Mouse (Mus musculus): ENCODE data around the gene Olfr549.

Gene Olfr549

DNA sequence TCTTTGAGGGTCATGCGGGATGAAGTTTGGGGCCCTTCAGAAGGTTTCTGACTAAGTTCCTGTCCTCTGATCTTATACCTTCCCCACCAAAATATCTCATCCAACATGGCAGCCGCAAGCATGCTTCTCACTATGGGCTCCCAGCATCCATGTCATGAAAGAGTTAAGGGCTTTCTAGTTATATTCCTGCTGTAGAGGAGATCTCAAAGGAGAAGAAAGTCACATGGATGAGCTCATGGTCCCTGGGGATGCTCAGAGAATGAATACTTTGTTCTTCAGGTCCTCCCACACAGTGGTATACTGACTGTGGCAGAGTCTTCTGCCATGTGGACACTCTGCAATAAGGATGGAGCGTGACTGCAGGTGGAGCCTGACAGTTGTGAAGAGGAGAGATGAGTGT is at the start of gene Olfr549:
Gene Olfr549, plus strand, starts transcription at position 301 of the 400 bp plus-strand sequence.
- no peak for DNase-seq

DNA sequence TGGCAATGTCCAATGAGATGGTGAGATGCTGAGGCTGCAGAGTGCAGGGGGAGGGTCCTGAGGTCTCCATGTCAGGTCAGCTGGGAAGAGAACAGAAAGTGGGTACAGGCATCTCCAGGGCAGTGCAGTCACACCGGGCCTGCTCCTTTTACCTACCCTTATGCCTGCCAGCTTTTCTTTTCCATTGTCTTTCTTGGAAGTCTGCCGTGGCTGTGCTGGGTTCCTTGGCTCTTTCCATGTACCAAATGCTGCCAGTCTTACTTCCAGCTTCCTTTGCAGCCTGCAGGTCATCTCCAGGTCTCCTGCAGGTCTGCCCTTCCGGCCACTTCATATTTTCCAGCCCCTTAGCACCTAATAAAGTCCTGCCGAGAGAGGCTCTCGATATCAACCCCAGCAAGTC is 47.7 kb upstream of the Olfr549 start:
- no peak for DNase-seq

DNA sequence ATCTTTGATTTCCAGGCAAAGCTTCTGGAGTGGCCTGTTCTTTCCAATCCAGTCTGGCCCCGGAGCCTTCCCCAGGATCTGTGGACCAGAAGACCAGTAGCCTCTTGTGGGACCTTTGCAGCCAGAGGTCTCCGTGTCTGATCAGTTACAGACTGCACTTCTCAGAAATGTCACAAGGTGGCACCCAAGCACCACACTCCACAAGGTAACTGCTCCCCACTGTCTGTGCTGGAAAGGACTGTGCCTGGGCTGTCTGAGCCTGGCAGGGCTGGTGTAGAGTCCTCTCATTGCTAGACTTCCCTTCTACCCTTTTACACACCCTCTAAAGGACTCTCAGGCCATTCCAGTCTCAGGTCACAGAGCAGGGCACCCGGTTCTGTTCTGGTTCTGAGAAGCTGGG is 42.8 kb upstream of the Olfr549 start:
- DNase-seq: peak; percentile 75

DNA sequence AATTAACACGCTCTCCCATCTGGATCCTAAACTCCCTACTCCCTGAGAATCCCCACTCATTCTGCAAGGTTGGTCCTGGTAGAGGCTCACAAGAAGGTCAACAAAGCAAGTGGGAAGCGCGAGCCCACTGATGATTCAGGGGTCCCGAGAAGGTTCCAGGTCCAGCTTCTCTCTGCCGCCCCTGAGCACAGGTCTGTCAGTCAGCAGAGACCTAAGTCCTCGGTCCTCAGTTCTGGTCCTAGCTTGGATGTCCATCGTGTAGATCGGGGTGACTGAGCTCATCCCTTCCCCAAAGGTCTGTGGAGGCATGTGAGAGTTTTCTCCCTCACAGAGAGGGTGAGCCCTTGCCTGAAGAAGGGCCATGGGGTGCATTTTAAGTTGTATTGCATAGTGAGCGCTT is 41.6 kb upstream of the Olfr549 start:
- no peak for DNase-seq

DNA sequence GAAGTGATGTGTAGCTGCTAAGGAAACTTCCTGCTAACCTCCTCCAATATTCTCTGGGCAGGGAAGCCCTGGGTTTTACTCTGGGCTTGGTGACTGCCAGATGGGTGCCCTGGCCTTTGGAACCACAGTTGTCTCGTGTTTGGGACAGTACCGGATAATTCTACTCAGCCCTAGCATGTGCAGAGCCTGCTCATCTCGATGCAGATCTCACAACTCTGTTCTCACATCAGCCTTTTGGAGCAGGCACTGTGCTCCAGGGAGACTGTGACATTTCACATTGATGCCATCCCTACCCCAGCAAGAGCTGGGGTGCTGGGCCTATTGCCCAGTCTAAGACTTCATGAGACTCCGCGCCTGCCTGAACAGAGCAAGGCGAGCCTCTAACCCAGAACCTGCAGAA is 41.0 kb upstream of the Olfr549 start:
- DNase-seq: no peak

DNA sequence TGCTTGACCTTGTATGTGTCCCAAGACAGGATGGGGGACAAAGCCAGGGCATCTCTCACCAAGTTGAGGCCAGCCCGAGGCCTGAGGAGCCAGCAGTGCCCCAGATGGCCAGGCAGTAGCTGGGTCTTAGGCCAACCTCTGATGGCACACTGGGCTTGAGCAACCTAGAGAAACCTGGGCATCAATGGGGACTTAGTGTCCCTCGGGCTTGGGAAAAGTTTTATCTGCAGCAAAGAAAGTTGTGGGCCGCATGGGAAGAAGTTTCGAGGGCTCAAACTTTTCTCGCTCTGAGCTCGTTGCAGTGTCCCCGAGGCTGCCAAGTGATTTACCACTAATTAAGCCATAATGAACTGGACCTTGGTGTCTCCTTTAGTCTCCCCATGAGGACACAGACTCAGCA is 39.9 kb upstream of the Olfr549 start:
- no peak for DNase-seq

DNA sequence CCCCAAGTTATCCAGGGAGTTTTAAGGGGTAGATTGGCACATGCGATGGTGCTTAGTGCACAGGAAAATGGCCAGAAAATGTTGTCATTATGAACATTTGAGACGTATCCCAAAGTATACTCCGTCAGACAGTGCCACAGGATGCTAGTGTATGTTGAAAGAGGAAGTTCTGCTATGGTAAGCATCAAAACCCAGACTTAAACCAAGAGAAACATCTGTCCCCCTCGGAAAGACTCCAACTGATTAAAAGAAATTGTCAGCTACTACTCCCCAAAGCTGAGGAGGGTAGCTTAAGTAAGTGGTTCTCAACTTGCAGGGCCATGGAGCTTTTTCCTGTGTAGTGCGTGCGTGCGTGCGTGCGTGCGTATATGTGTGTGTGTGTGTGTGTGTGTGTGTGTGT is 37.7 kb upstream of the Olfr549 start:
- DNase-seq: no peak

DNA sequence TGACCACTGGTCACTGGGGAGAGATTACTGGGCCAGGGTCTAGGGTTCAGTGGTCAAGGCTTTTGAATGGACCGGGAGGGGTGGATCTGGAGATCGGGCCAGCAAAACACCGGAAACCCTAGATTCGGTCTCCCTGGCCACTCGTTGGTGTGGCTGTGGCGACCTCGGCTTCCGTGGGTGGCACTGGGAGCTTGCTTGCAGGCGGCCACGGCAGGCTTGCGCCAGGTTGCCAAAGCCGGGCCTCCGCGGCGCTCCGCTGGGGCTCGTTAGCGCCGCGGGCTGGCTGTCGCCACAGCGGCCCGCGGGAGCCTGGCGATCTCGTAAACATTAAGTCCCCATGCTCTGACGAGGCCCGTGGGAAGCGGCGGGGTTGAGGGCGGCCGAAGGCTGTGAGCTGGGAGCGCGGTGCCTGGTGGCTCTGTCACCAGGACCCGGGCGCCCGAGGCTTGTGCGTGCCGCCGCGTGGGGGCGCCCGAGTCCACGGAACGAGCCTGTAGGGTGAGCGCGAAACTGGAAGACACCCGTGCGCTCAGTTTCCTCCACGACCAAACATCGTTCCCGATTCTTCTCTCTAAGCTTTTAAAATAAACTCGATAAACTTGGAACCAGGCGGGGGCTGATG is 36.7 kb upstream of the Olfr549 start:
- DNase-seq: peak; percentile 91

DNA sequence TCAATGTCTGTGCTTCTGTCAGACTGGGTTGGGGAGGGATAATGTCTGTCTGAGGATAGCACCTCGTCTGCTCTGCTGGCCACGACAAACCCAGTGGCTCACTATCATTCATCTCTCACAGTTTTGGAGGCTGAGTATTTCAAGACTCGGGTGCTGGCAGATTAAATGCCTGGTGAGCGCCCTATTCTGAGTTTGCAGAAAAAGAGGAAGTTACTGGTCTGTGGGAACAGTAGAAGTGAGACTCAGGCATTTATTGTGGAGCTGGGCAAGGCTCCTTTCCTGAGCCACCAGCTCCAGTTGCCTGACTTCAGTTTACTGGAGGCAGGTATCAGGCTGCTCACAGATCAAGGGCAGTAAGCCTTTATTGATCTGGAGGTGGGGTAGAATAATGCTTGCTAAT is 35.5 kb upstream of the Olfr549 start:
- DNase-seq: no peak

DNA sequence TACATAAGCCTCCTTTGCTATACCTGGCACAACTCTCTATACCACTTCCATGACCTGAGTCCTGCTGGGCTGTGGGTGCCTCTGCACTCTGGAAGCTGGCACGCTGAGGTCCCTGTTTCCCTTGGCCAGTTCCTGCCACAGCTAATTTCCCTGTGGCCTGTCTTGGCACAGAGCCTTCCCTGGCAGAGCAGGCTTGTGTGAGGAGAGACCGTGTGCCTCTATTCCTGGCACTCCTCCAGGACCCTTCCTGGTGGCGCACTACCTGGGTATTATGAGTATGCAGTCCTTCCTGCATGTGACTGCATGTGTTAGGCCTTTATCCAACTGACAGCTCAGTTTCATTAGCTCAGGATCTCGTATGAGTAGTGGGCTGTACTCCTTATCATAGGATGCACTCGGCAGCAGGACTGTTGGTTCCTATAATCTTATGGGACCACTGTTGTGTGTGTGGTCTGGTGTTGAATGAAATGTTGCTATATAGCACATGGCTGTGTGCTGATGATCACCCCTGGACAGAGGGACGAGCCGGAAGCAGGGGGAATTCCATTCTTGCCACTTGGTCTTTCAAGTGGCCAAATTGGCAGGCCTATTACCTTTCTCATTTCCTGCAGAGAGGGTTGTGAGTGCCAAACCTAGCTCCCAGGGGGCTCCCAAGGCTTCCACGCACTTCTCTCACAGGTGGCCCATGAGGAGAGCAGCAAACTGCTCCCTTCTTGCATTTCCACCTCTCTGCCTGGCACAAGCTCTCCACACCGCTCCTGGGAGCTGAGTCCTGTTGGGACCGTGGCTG is 33.2 kb upstream of the Olfr549 start:
- peak; percentile 2 for DNase-seq

DNA sequence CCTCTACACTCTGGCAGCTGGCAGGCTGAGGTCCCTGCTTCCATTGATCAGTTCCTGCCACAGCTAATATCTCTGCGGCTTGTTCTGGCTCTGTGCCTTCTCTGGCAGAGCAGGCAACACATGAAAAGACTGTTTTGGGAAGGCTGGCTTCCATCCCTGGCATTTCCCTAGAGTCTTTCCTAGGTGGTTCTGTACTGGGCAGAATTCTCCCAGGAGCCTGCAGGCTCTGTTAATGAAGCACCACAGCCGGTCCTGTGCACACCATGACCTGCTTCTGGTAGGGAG is 32.7 kb upstream of the Olfr549 start:
- DNase-seq: no peak

DNA sequence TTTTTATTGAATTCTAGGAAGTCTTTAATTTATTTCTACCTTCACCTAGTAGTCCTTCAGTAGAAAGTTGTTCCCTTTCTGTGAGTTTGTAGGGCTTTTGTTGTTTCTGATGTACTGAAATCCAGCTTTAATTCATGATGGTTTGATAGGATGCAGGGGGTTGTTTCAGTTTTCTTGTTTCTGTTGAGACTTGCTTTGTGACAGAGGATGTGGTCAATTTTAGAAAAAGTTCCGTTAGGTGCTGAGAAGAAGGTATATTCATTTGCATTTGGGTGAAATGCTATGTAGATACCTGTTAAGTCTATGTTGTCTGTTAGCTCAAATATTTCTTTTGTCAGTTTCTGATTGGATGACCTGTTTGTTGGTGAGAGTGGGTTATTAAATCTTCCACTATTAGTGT is 20.6 kb upstream of the Olfr549 start:
- no peak for DNase-seq

DNA sequence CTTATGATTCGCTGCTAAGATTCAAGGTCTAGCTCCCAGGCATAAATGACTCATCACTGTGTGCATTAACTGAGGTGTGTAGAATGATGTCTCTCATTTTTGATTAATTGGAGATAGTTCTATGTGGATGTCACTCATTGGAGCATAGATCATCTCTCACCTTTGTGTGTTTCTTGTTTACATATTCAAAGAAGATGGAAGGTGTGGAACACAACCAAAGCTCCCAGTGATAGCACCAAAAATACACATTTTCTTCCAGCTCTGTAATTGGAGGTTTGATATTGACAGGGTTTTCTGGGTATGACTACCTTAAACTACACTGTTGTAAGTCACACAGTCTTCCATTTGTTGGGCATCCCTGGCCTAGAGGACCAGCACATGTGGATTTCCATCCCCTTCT is 15.2 kb upstream of the Olfr549 start, which contains the start of gene Olfr547:
Gene Olfr547, plus strand, starts transcription at position 301 of the 400 bp plus-strand sequence.
- DNase-seq: no peak

DNA sequence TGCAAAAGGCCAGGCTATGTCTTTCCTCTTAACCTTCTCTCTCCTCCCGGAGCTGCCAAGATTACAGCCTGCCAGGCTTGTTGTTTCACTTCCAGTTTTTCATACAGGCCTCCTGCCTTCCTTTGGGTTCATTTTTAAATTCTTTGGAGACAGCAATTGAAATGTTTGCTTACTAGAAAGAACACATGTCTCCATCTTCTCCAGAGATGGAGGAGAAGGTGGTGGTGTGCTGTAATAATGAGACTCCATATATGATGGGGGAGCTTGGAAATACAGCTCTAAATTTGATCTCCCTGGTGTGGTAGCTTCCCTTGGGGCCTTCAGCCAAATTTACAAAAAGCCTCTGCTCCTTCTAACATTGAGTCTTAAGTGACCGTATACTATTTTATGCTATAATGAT is 9.1 kb upstream of the Olfr549 start, which contains the start of gene Olfr548-ps1:
Gene Olfr548-ps1, plus strand, starts transcription at position 301 of the 400 bp plus-strand sequence.
- no peak for DNase-seq

DNA sequence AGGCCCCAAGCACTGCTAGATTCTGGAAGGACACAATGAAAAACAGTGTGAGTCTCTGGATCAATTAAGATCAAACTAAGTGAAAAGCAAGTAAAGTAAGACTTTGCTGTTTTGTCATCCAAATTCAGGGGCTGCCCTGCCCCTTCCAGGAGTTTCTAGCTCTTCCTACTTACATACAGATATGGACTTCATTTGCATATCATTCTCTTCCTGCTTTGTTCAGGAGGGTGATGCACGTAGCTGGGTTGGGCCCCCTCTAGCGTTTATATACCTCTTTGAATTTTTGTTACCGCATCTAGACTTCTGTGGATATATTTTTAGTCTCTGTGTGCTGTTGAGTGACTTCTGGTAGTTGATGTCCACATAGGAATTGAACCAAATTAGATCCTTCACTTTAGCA is 8.4 kb upstream of the Olfr549 start:
- DNase-seq: no peak

DNA sequence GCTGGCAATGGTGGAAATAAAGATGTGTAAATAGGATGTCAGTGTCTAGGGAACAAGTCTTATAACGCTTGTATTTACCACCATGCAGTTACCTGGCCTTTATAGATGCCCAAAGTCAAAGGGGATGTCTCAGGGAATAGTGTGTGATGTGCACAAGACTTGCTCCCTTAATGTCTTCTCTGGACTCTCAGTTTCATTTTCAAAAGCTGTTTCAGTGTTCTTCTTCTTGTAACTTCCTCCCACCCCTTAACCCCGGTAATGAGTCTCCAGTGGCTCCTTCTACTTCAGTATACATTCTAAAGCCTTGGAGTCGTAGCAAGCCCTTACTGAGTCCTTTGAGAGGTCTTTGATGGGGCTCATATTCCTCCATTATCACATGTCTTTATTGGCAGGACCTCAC is 3.6 kb downstream of the Olfr549 start:
- no peak for DNase-seq

DNA sequence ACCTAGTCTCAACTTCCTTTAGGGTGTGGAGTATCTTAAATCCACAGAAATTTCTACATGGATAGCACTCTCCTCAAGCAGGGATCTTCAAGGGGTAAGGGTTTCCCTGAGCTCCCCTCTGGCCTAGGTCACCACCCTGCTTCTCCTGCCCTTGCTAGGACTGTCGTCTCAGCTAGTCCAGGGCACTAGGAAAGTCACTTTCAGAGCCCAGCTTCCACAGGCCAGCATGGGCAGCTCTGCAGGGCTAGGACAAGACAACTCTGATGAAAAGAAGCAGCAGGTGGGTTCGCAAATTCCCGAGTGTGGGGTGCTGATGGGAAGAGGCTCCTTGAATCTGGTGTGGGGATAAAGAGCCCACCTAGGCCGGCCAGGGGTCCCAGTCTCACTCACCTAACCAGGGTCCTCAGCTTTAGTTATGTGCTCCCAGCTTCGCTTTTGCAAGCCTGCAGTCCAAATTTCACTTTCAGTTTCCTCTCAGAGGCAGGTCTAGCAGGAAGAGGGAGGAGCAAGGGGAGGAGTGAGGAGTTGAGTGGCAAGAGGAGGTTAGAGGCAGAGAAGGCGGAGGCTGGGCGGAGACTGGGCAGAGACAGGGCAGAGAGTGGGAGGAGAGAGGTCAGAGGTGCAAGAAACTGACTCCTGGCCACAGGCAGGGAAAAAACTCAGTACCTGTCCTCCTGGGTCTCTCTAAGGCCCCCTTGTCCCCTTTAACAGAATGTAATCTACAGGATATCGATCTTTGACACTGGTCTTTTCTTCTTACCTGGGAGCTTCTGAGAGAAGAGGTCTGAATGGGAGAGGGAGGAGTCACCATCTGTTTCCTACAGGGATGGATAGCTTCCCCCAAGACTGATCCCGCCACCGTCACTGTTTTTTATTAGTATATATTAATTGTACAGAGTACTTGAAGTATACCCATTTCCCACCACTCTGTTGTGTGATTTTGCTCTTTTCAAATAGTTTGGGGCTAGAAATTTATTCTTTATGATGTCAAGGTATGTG is 15.6 kb downstream of the Olfr549 start, which contains the start of gene Trim21:
Gene Trim21, minus strand, starts transcription at position 488 of the 999 bp plus-strand sequence.
- peak; percentile 87 for DNase-seq

DNA sequence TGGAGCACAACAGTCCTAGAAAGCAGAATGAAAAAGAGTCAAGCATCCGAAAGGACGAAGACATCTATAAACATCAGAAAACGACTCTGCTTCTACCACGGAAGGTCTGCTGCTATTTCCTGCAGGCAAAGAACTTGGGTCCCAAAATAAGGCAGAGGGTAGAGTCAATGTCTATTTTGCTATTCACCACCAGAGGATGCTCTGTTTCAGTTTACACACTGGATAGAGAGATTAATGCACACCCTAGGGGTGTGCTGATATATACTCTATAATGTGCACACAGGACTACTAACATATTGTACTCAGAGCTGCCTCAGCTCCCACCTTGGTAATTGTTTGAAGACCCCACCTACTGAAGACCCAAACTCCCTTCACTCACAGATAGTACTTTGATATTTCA is 16.5 kb downstream of the Olfr549 start:
- no peak for DNase-seq

DNA sequence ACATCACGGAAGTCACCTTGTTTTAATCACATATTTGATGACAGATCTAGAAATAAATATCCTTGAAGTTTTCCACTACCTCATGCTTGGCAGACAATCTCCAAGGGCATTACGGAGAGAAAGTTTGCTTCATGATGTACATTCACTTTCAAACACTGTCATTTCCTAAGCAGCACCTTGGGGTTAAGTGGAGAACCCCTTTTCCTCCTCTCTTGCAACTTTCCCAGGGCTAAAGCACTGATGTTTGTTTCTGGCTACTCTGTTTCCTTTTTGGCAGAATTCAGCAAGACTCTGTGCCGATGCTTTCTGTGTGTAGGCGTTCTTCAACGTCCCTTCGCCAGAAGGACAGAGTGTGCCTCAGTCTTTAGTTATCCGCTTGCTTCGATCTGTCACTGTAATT is 21.5 kb downstream of the Olfr549 start, which contains the start of gene Olfr550:
Gene Olfr550, plus strand, starts transcription at position 301 of the 400 bp plus-strand sequence.
- no peak for DNase-seq

DNA sequence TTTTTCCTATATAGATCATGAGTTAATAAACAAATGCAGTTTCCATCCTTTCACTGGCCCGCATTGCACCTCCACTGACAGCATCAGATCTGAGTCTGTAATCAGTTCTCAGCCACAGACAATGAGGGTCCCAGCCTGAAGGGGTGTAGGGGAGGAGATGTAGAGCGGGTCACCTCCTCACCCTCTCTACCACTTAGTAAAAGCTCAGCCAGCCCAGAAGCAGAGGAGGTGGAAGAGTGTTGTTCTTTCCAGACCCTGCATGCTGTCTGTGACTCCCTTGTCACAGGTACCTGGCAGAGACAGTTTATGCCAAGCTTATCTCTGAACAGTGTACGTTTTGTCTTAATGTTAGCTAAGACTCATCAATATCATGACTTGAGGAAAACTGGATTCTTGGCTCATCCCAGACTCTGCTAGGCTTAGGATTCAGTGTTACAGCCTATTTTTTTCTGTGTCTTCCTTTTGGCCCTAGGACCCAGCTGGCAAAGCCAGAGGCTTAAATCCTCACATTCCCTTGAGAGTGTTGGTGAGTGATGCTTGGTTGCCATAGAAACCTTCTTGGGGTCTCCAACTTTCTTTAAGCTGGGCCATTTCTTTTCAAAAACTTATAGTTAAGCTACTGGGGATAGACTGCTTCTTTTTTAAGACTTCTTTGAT is 23.6 kb downstream of the Olfr549 start:
- no peak for DNase-seq

DNA sequence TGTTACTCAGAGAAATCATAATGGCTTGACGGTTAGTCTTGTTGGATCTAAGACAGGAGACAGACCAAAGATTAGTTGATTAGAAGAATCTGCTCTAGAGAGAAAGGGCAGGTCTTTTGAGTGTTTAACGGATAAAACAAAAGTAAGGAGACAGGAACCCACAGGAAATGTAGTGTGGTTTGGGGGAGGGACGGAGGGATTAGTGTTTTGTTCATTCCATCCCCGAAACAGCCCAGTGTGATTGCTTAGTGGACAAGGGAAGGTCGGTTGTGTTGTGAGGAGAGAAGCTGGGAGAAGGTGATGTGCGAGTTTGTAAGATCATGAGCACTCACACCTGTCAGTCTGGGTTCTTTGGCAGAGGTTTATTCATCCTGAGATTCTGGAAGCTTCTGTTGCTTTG is 26.3 kb downstream of the Olfr549 start:
- DNase-seq: no peak

DNA sequence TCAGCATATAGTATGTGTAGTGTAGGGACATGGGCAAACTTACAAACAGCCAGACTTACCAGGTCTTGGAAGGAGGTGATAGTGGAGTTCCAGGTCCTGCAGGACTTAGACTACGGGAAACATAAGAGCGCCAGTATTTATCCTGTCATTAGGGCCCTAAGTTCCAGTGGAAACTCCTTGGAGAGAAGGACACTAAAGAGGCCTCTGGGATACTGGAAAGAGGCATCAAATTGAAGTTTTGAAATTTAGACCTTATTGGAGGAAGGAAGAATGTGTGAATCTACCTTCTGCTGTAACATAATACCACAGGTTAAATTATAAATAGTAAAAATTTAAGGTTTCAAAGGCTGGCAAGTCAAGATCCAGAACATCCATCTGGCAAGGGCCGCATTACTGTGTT is 42.1 kb downstream of the Olfr549 start, which contains the start of gene Olfr551:
Gene Olfr551, minus strand, starts transcription at position 101 of the 400 bp plus-strand sequence.
- DNase-seq: no peak
